Mouse (Mus musculus) liver, embryonic 14.5 days (tissue): Measurements from ENCODE around the gene Fbxw11.

Source experiments
- CTCF ChIP-seq: IDR thresholded peaks from 2 replicates; pipeline ENCODE4 v1.5.1; 2016; ENCODE audit warnings: antibody characterized with exemption, low read depth, control low read depth
- EP300 ChIP-seq: IDR thresholded peaks from 2 replicates; pipeline ENCODE4 v1.6.1; 2016; ENCODE audit warnings: antibody characterized with exemption, low read depth

DNA sequence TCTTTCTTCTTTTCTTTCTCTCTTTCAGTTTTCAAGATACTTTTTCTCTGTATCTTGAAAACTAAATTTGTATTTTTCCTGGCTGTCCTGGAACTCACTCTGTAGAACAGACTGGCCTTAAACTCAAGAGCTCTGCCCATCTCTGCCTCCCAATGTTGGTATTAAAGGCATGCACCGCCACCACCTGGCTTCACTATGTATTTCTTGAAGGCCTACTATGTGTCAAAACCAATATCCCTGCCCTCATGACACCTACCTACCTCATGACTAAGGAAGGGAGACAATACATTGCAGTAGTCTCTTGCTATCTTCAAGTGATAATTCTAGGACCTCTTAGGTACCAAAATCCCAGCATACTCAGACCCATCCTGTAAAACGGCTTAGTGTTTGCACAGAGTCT is 110.8 kb downstream of the Fbxw11 start:
- no peak for TF ChIP-seq CTCF
- no peak for TF ChIP-seq EP300
